Mouse (Mus musculus) ES-E14 (cell line): ENCODE measurements around the gene Bcl2l12. TPM values are rescaled to one million over a fixed set of nuclear protein-coding genes. Genes with fewer than 3 reads are reported as not detected.

ENCODE experiments used
- DNase-seq: peaks from one replicate; pipeline ENCODE4 v3.0.0-alpha.2; 2013; ENCODE audit warnings: low read depth, low spot score
- H3K27ac ChIP-seq: 2 replicates; pipeline ENCODE4 v1.5.1; 2012; ENCODE audit warnings: low read depth, mild to moderate bottlenecking, low read length, moderate library complexity, mixed read lengths; ENCODE audit not compliant: poor library complexity, insufficient read depth, severe bottlenecking
- H3K36me3 ChIP-seq: 2 replicates; pipeline ENCODE4 v1.6.1; 2012; ENCODE audit warnings: mild to moderate bottlenecking, low read length, moderate library complexity, mixed read lengths; ENCODE audit not compliant: control insufficient read depth, poor library complexity, insufficient read depth, severe bottlenecking
- H3K4me1 ChIP-seq, 2 experiments: fragments of 150-350 bp in 1 of 2; sonication (generic) in 1 of 2; 2 replicates each; pipeline ENCODE4 v1.6.1; 2012; ENCODE audit warnings: low read length in 2 of 2, mild to moderate bottlenecking in 1 of 2, mixed read lengths in 1 of 2; ENCODE audit not compliant: control insufficient read depth in 2 of 2, insufficient read depth in 2 of 2, poor library complexity in 1 of 2
- H3K4me3 ChIP-seq, 2 experiments: fragments of 150-350 bp in 1 of 2; sonication (generic) in 1 of 2; 2 replicates each; pipeline ENCODE4 v1.5.1; 2012; ENCODE audit warnings: low read length in 2 of 2, low read depth in 1 of 2, mild to moderate bottlenecking in 1 of 2, mixed read lengths in 1 of 2; ENCODE audit not compliant: insufficient read depth in 1 of 2, poor library complexity in 1 of 2, severe bottlenecking in 1 of 2
- H3K9ac ChIP-seq: 2 replicates; pipeline ENCODE4 v1.6.1; 2012; ENCODE audit warnings: low read depth, mild to moderate bottlenecking, low read length, mixed read lengths; ENCODE audit not compliant: poor library complexity, insufficient read depth, severe bottlenecking
- H3K9me3 ChIP-seq: fragments of 150-350 bp; sonication (generic); 2 replicates; pipeline ENCODE4 v1.6.1; 2012; ENCODE audit warnings: low read depth, mild to moderate bottlenecking, low read length; ENCODE audit not compliant: control insufficient read depth, insufficient read depth
- CHD2 ChIP-seq: IDR thresholded peaks from 2 replicates; pipeline ENCODE4 v1.6.1; 2014; ENCODE audit warnings: mild to moderate bottlenecking, low read depth, low read length, inconsistent platforms
- HCFC1 ChIP-seq: IDR thresholded peaks from 2 replicates; pipeline ENCODE4 v1.6.1; 2012; ENCODE audit warnings: low read length, inconsistent platforms, borderline replicate concordance; ENCODE audit not compliant: insufficient read depth
- MAFK ChIP-seq: IDR thresholded peaks from 2 replicates; pipeline ENCODE4 v1.6.1; 2014; ENCODE audit warnings: mild to moderate bottlenecking, low read depth, low read length, inconsistent platforms; ENCODE audit not compliant: insufficient read depth
- ZC3H11A ChIP-seq: IDR thresholded peaks from 2 replicates; pipeline ENCODE4 v1.6.1; 2012; ENCODE audit warnings: low read depth, mild to moderate bottlenecking, inconsistent platforms, low read length, borderline replicate concordance
- ZNF384 ChIP-seq: IDR thresholded peaks from 2 replicates; pipeline ENCODE4 v1.6.1; 2012; ENCODE audit warnings: low read depth, low read length, inconsistent platforms
- in situ Hi-C, 2 experiments: fragments of 600-800 bp; cut with MboI; formaldehyde crosslinking; loops; one replicate each; pipeline ENCODE4 v1.15.1; 2025; ENCODE audit warnings: low sequenced_read_pairs in 2 of 2, inconsistent platforms in 1 of 2; ENCODE audit not compliant: unreplicated experiment in 2 of 2
- total RNA-seq: library from RNA; depleted of rRNA; stranded (reverse); fragments of 300-350 nt; gene quantifications from 2 replicates; pipeline ENCODE4 v1.2.3, GENCODE M21; 2012

Gene Bcl2l12
- total RNA-seq, 1 experiment, result 13.0 TPM

DNA sequence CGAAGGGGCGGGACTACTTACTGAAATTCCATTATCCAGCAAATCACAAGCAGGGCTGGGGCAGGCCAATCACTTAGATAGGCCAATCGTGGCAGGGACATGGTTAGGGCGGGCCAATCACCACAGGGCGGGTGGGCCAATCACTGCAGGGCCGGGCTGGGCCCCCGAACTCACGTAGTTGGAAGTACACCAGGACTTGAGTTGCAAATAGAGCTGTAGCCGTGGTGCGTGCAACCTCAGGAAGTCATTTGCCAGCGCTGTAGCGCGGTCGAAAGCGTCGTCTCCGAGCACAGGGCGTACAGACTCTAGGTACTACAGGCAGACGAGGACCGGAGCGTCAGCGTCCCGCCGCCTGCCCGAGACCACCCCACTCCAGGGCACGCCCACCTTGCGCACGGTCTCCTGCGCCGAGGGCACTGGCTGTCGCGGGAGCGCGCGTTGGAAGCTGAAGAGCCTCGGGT is 28.3 kb downstream of the Bcl2l12 start:
- H3K9ac ChIP-seq, result peak overlapping the region; percentile 77
- peak overlapping the region; percentile 72 for H3K27ac ChIP-seq
- peak overlapping the region; percentile 82 to 85 for H3K4me3 ChIP-seq
- peak; percentile 90 for DNase-seq
- H3K4me1 ChIP-seq, result peaks cover 0 to 14% of the 10 kb centered on the region in 2 experiments; a peak in 1 of 4 replicates
- in situ Hi-C loops, result no loop called here
- H3K36me3 ChIP-seq, result peaks cover 16% of the 10 kb centered on the region; the same call in 1 of the 2 replicates
- TF ChIP-seq CHD2 (peak; percentile 80; the same call in 1 of the 2 replicates), ZC3H11A (no peak)
- H3K9me3 ChIP-seq, result no peaks in the 10 kb centered on the region

DNA sequence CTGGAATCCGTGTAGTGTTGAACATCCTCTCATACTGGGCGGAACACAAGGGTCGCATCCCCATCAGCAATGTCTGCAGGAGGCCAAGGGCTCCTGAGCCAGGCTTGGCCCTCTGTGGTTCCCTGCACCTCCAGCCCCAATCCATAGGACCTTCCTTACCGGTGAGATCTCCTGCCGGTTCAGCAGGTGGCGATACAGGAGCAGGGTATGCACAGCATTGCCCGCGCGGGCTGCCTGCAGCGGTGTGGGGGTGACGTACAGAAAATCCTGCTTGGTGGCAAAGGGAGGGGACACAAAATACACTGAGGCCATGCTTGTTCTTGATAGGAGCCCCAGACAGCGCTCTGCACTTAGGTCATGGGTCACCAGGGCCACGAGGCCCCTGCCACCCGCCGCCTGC is 31.9 kb downstream of the Bcl2l12 start:
- Histone ChIP-seq H3K9ac (peak overlapping the region; percentile 28; the same call in 1 of the 2 replicates), H3K36me3 (peaks cover 31% of the 10 kb centered on the region), H3K27ac (no peak overlapping the region), H3K4me3 (peak overlapping the region; percentile 25 to 40; a peak in 3 of 4 replicates), H3K4me1 (peaks cover 2 to 6% of the 10 kb centered on the region in 2 experiments; a peak in 2 of 4 replicates), H3K9me3 (no peaks in the 10 kb centered on the region)
- DNase-seq, result no peak
- in situ Hi-C loops, result no loop called here
- no peak for TF ChIP-seq ZNF384

GRCm38 (mm10) chr7:44965975-44966374 is 32.5 kb downstream of the Bcl2l12 start:
- no peak for TF ChIP-seq HCFC1
- TF ChIP-seq CHD2, result no peak
- no peak for TF ChIP-seq ZNF384
- no peak for TF ChIP-seq MAFK
- TF ChIP-seq ZC3H11A, result no peak
- in situ Hi-C loops, result no loop called here
- H3K27ac ChIP-seq, result no peak overlapping the region
- H3K4me1 ChIP-seq, result peaks cover 2 to 5% of the 10 kb centered on the region in 2 experiments; a peak in 2 of 4 replicates
- DNase-seq, result no peak
- H3K9me3 ChIP-seq, result no peaks in the 10 kb centered on the region
- H3K9ac ChIP-seq, result no peak overlapping the region
- peaks cover 37% of the 10 kb centered on the region for H3K36me3 ChIP-seq
- H3K4me3 ChIP-seq, result no peak overlapping the region

- TF ChIP-seq MAFK, result no peak
- TF ChIP-seq ZNF384, result no peak
- no peak for TF ChIP-seq ZC3H11A
- TF ChIP-seq HCFC1, result no peak
- no peak for TF ChIP-seq CHD2
- H3K36me3 ChIP-seq, result peaks cover 44% of the 10 kb centered on the region
- no peak overlapping the region for H3K4me3 ChIP-seq
- in situ Hi-C loops, result no loop called here
- H3K9me3 ChIP-seq, result no peaks in the 10 kb centered on the region
- H3K9ac ChIP-seq, result no peak overlapping the region
- no peak overlapping the region; the same call in 1 of the 2 replicates for H3K27ac ChIP-seq
- DNase-seq, result no peak
- peaks cover 2% of the 10 kb centered on the region in 2 experiments; a peak in 1 of 4 replicates for H3K4me1 ChIP-seq
Observed at GRCm38 (mm10) chr7:44964990-44965389, 33.5 kb downstream of the Bcl2l12 start.

GRCm38 (mm10) chr7:44962831-44963230 is 35.7 kb downstream of the Bcl2l12 start:
- Histone ChIP-seq H3K36me3 (peaks cover 53% of the 10 kb centered on the region), H3K27ac (no peak overlapping the region), H3K4me3 (no peak overlapping the region), H3K9ac (no peak overlapping the region), H3K9me3 (no peaks in the 10 kb centered on the region), H3K4me1 (peaks cover 0 to 2% of the 10 kb centered on the region in 2 experiments; a peak in 1 of 4 replicates)
- TF ChIP-seq ZC3H11A (no peak), HCFC1 (no peak), ZNF384 (no peak), MAFK (no peak), CHD2 (no peak)
- in situ Hi-C loops, result no loop called here
- no peak for DNase-seq
